Mouse (Mus musculus): ENCODE measurements at regions not wholly inside any gene's neighbourhood (a gene's known extent, or its start where the extent isn't known, plus 50 kb on each side); places are given as distances from the start of the nearest gene placed in this dataset.
"Not testable (repeated sequence)": the region's sequence is repeated elsewhere in the genome, so short reads cannot be mapped to it uniquely, and the experiment has no call there.

DNA sequence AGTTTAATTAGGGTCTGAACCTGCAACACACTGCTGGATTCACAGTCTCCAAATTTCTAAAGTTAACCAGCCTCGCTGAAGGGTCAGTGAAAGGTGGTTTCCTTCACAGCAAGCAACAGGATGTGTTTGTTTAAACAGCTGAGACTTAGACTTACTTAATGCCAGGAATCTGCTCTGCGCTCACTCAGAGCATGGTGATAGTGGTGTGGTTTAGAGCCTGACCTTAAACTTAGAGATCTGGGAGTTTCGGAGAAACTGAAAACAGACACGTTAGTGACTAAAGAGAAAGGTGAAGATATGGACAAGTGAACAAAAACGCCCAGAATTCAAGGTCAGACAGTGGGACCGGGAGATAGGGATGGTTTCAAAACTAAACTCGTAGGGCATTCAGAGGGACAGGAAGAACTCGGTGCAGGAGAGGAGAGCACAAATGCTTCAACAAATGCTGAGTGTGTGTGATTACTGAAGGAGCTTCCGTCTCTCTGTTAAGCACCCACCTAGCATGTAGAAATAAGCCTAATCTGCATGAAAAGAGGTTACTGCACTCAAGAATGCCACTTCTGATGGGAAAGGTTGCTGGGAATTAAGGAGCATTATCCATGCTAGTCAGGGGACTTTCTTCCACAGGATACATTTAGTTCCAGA lies 97.2 kb upstream of the Ifngr1 start:
- no peak for DNase-seq

DNA sequence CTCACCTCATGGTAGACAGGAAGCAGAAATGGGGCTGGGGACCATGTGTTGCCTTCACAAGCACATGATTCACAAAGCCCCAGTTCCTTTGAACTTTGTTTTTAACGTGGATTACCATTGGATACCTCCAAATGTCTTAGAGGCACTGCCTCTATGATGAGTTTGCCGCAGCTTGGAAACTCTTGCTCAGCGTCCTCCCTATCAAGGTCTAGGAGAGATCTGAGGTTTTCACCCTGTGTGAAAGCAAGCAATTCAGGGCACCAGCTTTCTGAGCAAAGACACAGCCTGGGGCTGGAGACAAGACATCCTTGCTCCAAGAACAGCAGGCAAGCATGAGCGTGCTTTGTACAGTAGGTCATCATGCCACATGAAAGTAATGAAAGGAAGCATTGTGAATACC lies 93.6 kb upstream of the Ifngr1 start:
- DNase-seq: no peak

DNA sequence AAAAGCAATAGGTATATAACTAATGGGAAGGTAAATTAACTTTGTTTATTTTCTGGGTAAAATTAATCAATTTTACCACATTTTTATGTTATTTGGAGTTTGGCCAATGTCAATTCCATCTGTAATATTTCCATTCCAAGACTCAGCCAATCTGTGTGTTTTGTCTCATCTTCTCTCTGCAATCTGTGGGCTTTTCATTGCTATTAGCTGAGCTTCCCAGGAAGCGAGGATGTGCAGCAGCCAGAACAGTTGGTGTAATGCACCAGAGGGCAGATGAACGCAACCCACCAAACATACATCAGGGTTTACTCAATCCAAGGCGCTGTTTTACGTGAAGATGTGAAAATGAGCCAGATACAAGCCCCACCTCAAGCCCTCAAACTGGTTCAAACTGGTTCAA lies 88.9 kb upstream of the Ifngr1 start:
- no peak for DNase-seq

DNA sequence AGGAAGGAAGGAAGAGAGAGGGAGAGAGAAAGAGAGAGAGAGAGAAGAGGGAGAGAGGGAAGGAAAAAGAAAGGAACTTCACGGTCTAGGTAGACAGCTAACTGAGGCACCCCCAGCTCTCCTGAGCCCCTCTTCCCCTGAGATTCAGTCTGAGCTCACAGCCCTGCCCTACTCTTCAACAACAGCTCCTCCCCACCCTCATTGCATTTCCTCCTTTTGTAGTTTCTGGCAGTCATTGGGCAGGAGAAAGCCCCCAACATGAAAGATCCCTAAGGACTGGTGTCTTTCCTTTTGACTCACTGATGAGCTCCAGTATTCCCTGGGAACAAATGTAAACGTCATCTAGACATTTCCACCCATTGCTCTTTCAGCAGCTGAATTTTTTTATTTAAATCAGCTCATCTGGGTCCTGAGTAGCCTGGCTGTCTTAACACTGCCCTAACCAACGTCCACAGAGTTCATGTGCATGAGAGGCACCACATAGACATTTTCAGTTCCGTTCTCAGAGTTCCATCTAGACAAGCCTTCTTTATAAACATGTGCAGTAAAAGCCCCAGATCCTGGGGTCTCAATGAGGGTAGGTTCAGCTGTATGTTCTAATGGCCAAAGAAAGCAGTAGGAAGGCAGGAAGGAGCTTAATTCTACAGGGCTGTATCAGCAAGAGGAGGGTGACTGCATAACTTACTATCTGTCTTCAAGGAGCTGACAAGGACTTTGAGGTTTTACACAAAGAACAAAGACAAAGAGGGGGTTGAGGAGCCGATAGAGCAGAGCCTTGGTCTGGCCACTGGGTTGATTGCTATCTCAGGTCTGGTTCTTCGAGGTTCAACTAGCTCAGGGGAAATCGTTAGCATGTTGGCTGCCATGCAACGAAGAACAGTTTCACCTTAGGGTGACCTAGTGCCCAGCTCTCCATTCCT lies 87.6 kb upstream of the Ifngr1 start:
- no peak for DNase-seq

DNA sequence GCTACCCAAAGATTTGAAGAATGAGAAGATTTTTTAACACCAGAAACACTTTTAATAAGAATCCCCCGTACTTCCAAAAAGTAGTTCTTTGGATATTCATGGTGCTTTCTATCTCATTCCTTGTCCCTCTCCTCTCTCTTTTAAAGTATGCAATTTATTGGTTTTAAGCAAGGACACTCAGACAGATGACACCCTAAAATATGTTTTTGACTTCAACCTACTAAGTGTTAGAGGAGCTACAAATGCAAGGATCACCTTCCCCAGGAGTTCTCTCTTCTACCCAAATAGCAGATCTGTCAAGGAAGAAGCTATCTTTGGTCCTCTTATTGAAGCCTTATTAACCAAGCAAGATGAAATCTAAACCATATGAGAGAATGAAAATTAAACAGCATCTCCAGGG lies 86.6 kb upstream of the Ifngr1 start:
- DNase-seq: no peak

DNA sequence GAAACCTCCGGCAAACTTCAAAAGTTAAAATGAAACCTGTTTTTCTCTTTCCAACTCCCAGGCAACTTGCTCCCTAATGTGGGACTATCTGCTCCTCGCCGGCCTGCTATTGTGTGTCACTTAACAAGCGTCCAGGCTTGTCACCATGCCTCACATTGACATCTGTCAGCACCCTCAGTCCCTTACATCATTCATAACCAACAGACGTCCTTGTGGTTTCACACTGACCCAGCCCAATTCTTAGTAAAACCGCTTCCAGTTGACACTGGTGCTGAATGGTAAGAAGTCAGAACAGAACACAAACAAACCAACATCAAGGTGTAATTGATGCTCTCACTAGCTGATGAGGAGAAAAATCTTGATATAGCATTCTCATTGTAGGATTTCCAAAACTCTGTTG lies 85.8 kb upstream of the Ifngr1 start:
- DNase-seq: no peak

DNA sequence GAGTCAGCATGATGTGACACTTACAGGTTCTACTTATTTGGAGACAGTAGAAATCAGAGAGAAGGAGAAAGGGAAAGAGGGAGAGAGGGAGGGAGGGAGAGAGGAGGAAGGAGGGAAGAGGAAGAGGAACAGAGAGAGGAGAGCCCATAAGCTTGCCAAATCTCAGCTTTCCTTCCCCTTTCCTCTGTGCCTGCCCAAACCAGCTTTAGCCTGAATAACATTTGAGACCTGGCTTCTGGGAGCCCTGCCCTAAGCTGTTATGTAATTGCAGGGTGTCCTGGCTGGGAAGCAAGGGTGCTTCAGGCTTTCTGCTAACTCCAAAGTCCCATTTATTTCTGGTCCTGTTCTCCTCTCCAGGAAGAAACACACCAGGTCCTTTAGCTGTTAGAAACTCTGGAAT lies 85.3 kb upstream of the Ifngr1 start:
- no peak for DNase-seq

DNA sequence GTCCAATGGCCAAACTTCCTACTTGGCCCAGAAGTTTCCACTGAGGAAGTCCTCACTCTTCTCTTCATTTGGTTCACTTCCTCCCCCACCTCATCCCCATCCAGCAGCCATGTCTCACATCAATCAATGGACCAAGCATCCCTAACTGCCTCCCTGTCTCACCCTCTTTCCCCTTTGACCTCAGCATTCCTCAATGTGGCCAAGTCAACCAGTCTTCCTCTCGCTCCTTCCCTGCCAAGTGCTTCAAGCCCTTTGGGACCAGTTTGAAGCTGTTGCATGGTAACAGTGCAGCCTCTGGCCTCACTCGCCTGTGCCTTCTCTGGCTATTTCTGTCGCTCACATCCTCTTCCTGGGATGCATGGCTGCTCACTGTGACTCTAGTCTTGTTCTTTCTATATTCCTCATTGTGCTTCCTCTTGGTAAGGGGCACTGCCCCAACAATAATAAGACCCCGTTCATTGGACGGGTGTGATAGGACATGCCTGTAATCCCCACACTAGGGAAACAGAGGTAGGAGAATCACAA lies 83.5 kb upstream of the Ifngr1 start:
- no peak for DNase-seq

DNA sequence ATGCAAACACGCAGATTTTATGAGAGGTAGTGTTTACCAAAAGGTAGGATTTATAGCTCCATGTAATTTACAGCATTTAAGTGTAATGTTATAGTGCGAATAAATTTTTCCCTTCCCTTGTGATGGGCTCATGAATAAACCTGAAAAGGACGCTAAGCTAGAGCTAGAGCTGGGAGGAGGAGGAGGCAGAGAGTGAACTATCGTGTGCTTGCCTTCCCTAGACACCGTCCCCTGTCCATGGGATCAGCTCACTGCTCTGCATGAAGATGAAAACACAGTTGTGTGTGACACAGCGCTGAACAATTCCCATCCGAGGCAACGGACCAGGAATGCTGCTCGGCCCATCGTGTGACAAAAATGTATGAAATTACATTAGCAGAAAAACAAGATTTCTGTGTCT lies 81.7 kb upstream of the Ifngr1 start:
- DNase-seq: no peak

DNA sequence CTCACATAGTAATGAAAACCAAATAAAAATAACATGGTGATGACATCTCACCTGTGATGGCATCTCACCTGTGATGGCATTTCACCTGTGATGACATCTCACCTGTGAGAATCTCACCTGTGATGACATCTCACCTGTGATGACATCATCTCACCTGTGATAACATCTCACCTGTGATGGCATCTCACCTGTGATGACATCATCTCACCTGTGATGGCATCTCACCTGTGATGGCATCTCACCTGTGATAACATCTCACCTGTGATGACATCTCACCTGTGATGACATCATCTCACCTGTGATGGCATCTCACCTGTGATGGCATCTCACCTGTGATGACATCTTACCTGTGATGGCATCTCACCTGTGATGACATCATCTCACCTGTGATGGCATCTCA lies 77.4 kb upstream of the Ifngr1 start:
- DNase-seq: not testable (repeated sequence)

DNA sequence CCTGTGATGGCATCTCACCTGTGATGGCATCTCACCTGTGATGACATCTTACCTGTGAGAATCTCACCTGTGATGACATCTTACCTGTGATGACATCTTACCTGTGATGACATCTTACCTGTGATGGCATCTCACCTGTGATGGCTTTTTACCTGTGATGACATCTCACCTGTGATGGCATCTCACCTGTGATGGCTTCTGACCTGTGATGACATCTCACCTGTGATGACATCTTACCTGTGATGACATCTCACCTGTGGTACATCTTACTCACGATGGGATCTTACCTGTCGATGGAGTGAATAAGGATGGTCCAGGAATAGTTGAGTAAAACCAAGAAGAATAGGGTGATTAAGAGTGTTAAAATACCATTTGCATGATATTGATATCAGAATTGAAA lies 76.9 kb upstream of the Ifngr1 start:
- DNase-seq: no peak

DNA sequence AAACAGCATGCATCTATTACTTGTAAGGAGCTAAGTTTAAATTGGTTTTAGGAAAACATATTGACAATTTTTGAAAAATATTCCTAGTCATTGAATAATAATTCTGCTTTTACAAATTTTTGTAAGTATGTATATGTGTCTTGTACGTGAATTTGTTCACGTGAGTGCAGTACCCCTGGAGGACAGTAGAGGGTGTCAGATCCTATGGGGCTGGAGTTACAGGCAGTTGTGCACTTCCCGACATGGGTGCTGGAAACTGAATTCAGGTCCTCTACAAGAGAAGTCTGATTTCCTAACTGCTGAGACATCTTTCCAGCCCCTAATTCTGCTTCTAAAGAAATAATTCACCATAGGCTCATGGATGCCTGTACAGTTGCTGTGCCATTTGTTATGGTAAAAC lies 75.7 kb upstream of the Ifngr1 start:
- no peak for DNase-seq

DNA sequence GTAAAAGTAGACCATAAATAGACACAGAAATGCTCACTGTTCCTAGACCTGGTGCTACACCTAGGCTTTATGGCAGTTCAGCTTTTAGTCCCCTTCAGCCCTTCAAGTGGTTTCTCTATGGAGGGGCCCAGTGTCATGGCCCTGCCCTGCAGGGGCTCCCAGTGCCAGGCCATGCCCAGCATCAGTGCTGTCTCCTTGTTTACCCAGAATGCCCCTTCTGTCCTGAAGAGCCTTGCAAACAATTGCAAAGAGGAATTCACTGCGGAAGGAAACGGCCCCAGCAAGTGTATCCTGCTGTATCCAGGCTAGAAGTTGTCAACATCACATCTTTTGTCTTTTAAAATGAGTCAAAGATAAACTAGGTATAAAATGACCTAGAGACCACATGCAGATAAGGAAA lies 74.7 kb upstream of the Ifngr1 start:
- DNase-seq: no peak

DNA sequence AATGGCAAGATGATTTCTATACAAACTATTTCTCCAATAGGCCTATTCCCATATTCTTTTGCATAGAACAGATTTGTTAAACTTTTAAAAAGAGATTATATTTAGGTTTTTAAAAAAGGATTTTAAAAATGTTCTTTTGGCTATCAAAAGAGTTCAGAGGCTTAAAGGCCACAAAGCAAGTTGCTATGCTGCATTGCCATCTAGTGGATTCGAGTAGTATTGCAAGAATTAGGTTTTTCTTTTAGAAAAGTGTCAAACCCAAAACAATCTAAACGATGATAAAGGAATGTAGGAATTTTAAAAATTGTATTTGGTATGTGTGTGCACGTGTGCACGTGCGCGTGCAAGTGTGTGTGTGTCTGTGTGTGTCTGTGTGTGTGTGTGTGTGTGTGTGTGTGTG lies 73.0 kb upstream of the Ifngr1 start:
- no peak for DNase-seq

DNA sequence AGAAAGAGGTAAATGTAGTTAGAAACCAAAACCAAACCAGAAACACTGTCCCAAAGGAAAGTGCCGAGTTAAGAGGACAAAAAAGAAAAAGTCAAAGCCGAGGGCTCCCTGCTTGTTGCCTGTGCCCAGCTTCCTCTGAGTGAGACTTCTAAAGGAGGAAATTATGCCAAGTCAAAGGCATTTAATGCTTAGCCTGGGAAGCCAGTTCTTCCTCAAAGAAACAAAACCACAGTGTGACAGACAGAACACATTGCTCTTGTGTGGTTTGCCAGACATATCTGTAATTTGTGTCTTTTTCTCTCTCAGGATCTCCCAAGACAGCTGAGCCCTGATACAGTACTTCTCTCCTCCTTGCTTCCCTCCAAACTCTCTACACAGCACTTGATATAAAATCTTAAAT lies 69.6 kb upstream of the Ifngr1 start:
- DNase-seq: no peak

DNA sequence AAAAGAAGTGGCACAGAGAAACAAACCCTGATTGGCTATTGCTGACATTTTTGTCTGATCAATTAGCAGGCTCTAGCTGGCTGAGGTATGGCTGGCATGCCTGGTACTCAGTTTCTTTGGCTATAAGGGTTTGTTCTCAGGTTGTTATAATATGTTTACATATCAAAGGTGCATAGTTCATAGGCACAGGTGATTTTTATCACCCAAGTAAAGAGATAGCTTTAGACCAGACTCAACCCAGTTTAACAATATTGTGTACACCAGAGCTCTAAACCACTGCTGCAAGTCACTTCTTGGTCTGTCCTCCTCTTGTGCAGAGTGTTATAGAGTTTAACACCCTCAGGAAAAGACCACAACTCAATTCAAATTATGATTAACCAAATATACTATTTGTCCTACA lies 65.8 kb upstream of the Ifngr1 start:
- DNase-seq: no peak

DNA sequence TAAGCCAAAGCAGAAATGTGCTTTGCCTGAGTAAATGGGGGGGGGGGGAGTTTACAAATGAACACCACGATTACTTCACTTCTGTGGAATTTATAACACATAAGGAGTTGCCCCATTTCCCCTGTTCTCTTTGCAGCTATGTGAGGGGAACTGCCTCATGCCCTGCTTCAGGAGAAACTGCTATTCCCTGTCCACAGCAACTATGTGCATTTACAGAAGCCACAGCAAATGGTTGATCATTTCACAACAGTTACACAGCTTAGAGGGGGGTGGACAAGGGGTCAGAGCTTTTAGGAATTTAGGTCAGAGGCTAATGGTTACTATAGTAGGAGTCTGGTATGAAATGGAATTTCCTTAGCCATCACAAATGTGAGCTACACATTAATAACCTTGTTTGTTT lies 65.4 kb upstream of the Ifngr1 start:
- no peak for DNase-seq

DNA sequence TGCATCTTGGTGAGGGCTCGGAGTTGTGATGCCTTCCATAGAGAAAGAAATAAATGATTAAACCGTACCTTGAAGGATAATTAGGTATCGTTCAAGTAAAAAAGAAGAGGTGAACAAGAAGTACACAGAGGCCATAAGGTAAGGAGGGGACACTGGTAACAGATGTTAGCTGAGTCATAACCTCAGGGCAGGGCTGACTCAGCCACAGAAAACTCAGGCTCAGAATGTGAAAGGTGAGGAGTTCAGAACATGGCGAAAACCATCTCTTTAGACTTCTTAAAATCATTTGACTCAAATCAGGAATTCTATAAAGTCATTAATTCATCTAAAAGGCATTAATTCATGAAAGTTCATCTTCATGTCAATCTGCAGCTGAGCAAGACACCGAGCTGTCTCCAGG lies 62.1 kb upstream of the Ifngr1 start:
- DNase-seq: no peak

DNA sequence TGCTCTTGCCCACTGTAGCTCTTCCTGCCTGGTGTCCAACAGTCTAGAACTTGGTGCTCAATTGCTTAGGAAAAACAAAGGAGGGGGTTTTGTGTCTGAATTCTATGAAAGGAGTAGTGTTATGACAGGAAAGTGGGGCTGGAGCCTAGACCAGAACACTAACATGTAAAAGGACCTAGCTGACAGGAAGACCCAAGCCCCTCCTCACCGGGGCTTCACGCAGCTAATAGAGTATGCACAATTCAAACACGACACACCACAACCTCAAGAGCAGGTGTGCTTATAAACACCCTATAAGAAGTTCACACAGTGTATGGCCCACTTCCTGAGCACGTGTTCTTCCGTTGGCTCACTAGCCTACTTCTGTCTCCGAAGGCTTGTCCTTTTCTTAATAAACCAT lies 61.7 kb upstream of the Ifngr1 start:
- no peak for DNase-seq

DNA sequence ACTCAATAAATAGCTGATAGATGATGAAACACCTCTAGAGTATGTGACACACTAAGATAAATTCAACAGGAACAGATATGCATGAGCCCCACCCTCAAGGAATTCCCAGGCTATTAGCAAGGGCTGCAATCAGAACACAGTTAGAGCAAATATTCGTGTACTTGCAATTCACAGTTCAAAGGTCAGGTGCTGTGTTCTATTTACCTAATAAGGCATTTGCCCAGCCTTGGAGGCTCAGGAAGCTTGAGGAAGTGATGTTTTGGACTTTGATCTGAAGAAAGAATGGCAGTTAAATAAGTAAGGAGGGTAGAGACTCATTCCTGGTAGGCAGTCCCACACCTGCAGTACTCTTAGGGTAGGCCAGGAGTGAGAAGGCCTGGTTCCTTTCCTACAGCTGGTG lies 60.3 kb upstream of the Ifngr1 start:
- no peak for DNase-seq

DNA sequence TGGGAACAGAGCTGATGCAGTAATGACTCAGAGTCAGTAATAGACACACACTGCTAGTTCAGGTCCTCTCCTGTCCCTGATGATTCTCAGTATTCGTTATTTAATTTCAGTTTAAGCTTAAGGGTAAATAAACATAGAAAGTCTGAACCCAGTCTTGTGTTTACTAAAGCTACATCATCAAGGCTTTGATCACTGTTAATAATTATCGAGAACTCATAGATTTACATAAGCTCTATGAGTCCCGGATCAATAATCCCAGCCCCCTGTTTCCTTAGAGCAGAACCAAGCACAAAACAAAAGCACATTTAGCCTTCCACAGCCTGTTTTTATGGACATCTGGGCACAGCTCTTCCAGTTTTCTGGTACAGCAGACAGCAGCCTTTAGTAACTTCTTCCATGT lies 59.0 kb upstream of the Ifngr1 start:
- no peak for DNase-seq

DNA sequence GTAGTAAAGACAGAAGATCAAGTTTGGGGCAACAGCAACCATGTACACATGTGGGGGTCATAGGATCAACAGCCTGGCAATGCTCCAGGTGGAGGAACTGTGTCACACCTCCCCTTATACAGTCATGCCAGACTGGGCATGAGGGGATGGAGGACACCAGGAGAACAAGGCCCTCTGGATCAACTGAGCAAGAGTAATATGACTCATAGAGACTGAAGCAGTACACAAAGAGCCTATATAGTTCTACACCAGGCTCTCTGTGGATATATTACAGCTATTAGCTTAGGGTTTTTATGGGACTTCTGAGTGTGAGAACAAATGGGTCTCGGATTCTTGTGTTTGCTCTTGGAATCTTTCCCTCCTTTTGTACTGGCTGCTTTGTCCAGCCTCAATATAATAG lies 57.9 kb upstream of the Ifngr1 start:
- no peak for DNase-seq
